Mouse (Mus musculus) adrenal gland, postnatal 14 days (tissue): ENCODE measurements around the gene Mxd4. TPM values are rescaled to one million over a fixed set of nuclear protein-coding genes. Genes with fewer than 3 reads are reported as not detected.

Source experiments
- DNase-seq: peaks from one replicate; pipeline ENCODE4 v3.0.0; 2021; ENCODE audit warnings: mixed read lengths
- total RNA-seq: library from RNA; stranded (reverse); gene quantifications from 2 replicates; pipeline ENCODE4 v1.2.3, GENCODE M21; 2021

The Mxd4 gene
- total RNA-seq, 1 experiment from 2014 or later = 145 TPM

GRCm38 (mm10) chr5:34169954-34170353, 17.6 kb downstream of the Mxd4 start:
- DNase-seq = no peak

- DNase-seq = peak; percentile 99
Measured at GRCm38 (mm10) chr5:34168950-34169891, 18.3 kb downstream of the Mxd4 start, which contains the start of the genes Poln and Haus3. Gene Poln, minus strand, starts transcription at chr5:34169448. Gene Haus3, minus strand, starts transcription at chr5:34169527.

GRCm38 (mm10) chr5:34167857-34168256, 19.7 kb downstream of the Mxd4 start:
- DNase-seq = no peak

GRCm38 (mm10) chr5:34165793-34166192, 21.7 kb downstream of the Mxd4 start:
- DNase-seq = no peak

GRCm38 (mm10) chr5:34148476-34148875, 39.0 kb downstream of the Mxd4 start:
- no peak for DNase-seq

- DNase-seq = no peak
Measured at GRCm38 (mm10) chr5:34147554-34147953, 40.0 kb downstream of the Mxd4 start.

- peak; percentile 41 for DNase-seq
Measured at GRCm38 (mm10) chr5:34139751-34140150, 47.8 kb downstream of the Mxd4 start.

- DNase-seq = no peak
Measured at GRCm38 (mm10) chr5:34132731-34133130, 54.8 kb downstream of the Mxd4 start.

- DNase-seq = peak; percentile 10
Measured at GRCm38 (mm10) chr5:34124131-34124530, 63.4 kb downstream of the Mxd4 start.

Other genes with a start within 250 kb of the Mxd4 start
- gene Gm1673, start 204.3 kb downstream of the Mxd4 start, total RNA-seq = 10.8 and 19.4 TPM in 2 replicates
- gene Nat8l, start 191.7 kb downstream of the Mxd4 start, total RNA-seq = 17.1 and 18.7 TPM in 2 replicates
- 35.4 and 47.0 TPM in 2 replicates for gene Poln, start 18.3 kb downstream of the Mxd4 start, total RNA-seq
- gene Haus3, start 18.2 kb downstream of the Mxd4 start, total RNA-seq = 9.9 and 10.0 TPM in 2 replicates
- gene Zfyve28, start 100.7 kb upstream of the Mxd4 start, total RNA-seq = 0.44 and 1.6 TPM in 2 replicates
- not detected in 2 replicates for gene Cfap99, start 100.9 kb upstream of the Mxd4 start, total RNA-seq
- 99.3 and 112 TPM in 2 replicates for gene Rnf4, start 148.6 kb upstream of the Mxd4 start, total RNA-seq
- gene Fam193a, start 182.2 kb upstream of the Mxd4 start, total RNA-seq = 30.4 and 34.1 TPM in 2 replicates